Comparison of ENCODE assay signal across 9 mouse cellular contexts in genomic region chr6:144902267-144902995, GRCm38 (mm10).
DNase-seq lines count a peak whose midpoint lies in the region; ATAC-seq lines count a peak whose summit lies in the region.
"Had no signal": no experiment of that assay in that cellular context is flagged by ENCODE, and none has a peak within 500 bp of the region (broad histone marks: within the 10 kb centered on the region; RNA-seq: fewer than 3 reads in every experiment).

No protein-coding gene starts in this region.

- ATAC-seq in hindbrain, embryonic 16.5 days: no peak; the same call in 1 of the 2 replicates
- no peak; the same call in 1 of the 2 replicates for ATAC-seq in heart, embryonic 15.5 days (replicated peaks; ENCODE audit: insufficient number of reproducible peaks, insufficient read depth, low FRiP score, low read depth)

- no peak overlapping the region for H3K4me2 ChIP-seq in hindbrain, embryonic 16.5 days (ENCODE audit: low read length)
- peak overlapping the region; percentile 20; the same call in 1 of the 2 replicates for H3K4me2 ChIP-seq in heart, embryonic 15.5 days

- no peaks in the 10 kb centered on the region for H3K27me3 ChIP-seq in hindbrain, embryonic 10.5 days (ENCODE audit: insufficient read depth, poor library complexity, severe bottlenecking)
- no peaks in the 10 kb centered on the region for H3K27me3 ChIP-seq in hindbrain, embryonic 16.5 days (replicated peaks; ENCODE audit: control insufficient read depth, insufficient read depth, low read length)
- H3K27me3 ChIP-seq in heart, embryonic 15.5 days: no peaks in the 10 kb centered on the region

- no peaks in the 10 kb centered on the region for H3K36me3 ChIP-seq in hindbrain, embryonic 10.5 days
- no peaks in the 10 kb centered on the region for H3K36me3 ChIP-seq in hindbrain, embryonic 16.5 days (ENCODE audit: control insufficient read depth, insufficient read depth, low read length)
- H3K36me3 ChIP-seq in heart, embryonic 15.5 days: no peaks in the 10 kb centered on the region

- H3K4me3 ChIP-seq in hindbrain, embryonic 10.5 days: no peak overlapping the region
- no peak overlapping the region for H3K4me3 ChIP-seq in hindbrain, embryonic 16.5 days (ENCODE audit: low read length)
- no peak overlapping the region for H3K4me3 ChIP-seq in heart, embryonic 15.5 days

- no peak for DNase-seq in hindbrain, embryonic 10.5 days (ENCODE audit: low spot score)
- peak; percentile 53 for DNase-seq in c-Kit-positive CD71-negative TER-119-negative erythroid progenitor cells, embryonic 14.5 days (ENCODE audit: low read depth)
- peak; percentile 60 for DNase-seq in lung, postnatal 25 days (ENCODE audit: low spot score)
- peak; percentile 77 to 86 for DNase-seq in thymus, adult 18-20 months
- no peak for DNase-seq in right cerebral cortex, postnatal 25 days
- no peak for DNase-seq in embryo, embryonic 10 days (ENCODE audit: low spot score)

- H3K4me1 ChIP-seq in hindbrain, embryonic 10.5 days (replicated peaks): peaks cover 31% of the 10 kb centered on the region
- no peaks in the 10 kb centered on the region for H3K4me1 ChIP-seq in hindbrain, embryonic 16.5 days (ENCODE audit: control insufficient read depth, insufficient read depth, low read depth, low read length)
- peaks cover 4% of the 10 kb centered on the region; the same call in 1 of the 2 replicates for H3K4me1 ChIP-seq in heart, embryonic 15.5 days (replicated peaks)

- H3K9me3 ChIP-seq in hindbrain, embryonic 10.5 days: no peaks in the 10 kb centered on the region
- no peaks in the 10 kb centered on the region for H3K9me3 ChIP-seq in hindbrain, embryonic 16.5 days (ENCODE audit: control insufficient read depth, low read length)
- H3K9me3 ChIP-seq in heart, embryonic 15.5 days (replicated peaks): no peaks in the 10 kb centered on the region

- no peak overlapping the region for H3K9ac ChIP-seq in hindbrain, embryonic 16.5 days (ENCODE audit: low read depth, low read length)
- H3K9ac ChIP-seq in heart, embryonic 15.5 days: no peak overlapping the region

- peak overlapping the region; percentile 59 for H3K27ac ChIP-seq in hindbrain, embryonic 10.5 days
- H3K27ac ChIP-seq in hindbrain, embryonic 16.5 days (ENCODE audit: low read depth, low read length): no peak overlapping the region
- no peak overlapping the region; the same call in 1 of the 2 replicates for H3K27ac ChIP-seq in heart, embryonic 15.5 days
- H3K27ac ChIP-seq: kidney, postnatal 0 days had no signal

- 77% methylated on average over 20 of the region's 20 CpGs for WGBS in hindbrain, embryonic 10.5 days
- WGBS in hindbrain, embryonic 16.5 days: 72% methylated on average over 20 of the region's 20 CpGs
- WGBS in heart, embryonic 15.5 days: 65% methylated on average over 20 of the region's 20 CpGs

Comparison
In these comparisons a context has a peak if more than half of its experiments do, and no peak if none do; other contexts are left out.
1. DNase-seq: peak in c-Kit-positive CD71-negative TER-119-negative erythroid progenitor cells, embryonic 14.5 days (single experiment), lung, postnatal 25 days (single experiment) and thymus, adult 18-20 months (2 of 2); none in hindbrain, embryonic 10.5 days (single experiment), right cerebral cortex, postnatal 25 days (single experiment) and embryo, embryonic 10 days (single experiment).